Comparison of ENCODE assay signal across 26 mouse cellular contexts in the genomic region with DNA sequence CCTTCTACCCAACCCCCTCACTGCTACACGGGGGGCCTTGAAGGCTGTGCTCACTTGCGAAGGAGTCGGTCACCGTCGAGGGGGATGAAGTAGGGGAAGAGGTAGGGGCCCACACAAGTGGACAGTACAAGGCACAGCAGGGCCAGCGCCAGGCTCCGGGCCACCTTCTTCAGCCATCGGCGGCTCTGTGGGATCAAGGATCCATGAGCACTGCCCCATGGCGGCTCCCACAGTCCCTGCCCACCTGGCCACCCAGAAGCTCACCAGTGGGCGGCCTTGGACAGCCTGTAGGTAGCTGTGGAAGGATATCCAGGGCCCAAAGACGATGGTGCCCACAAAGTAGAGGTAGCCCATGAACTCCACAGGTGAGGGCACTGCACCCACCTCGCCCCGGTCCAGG. TPM values are rescaled to one million over a fixed set of nuclear protein-coding genes. Genes with fewer than 3 reads are reported as not detected.
DNase-seq lines count a peak whose midpoint lies in the region; ATAC-seq and TF ChIP-seq lines count a peak whose summit lies in the region.
"Had no signal": no experiment of that assay in that cellular context is flagged by ENCODE, and none has a peak within 500 bp of the region (broad histone marks: within the 10 kb centered on the region; RNA-seq: fewer than 3 reads in every experiment).

No protein-coding gene starts in this region.

- peak; percentile 22 to 39 for DNase-seq in cerebellum, adult 18-20 months
- DNase-seq in cerebellum, adult 9-11 months: peak; percentile 52
- DNase-seq in cerebellum, postnatal 14 days: no peak
- DNase-seq in layer of hippocampus, adult 2 months (ENCODE audit: low spot score in 2 of 2): no peak
- no peak for DNase-seq in layer of hippocampus, adult 8-10 months (ENCODE audit: low spot score in 2 of 2)
- DNase-seq in forebrain, postnatal 0 days: no peak
- DNase-seq: adrenal gland, adult 8-10 months; adrenal gland, postnatal 25 days; B cell, adult 2 months; gastrocnemius, postnatal 10 days; gastrocnemius, postnatal 36 days; heart, postnatal 36 days; kidney, adult 11 months; kidney, adult 8-10 months had no signal

- H3K9me3 ChIP-seq in forebrain, postnatal 0 days (ENCODE audit: low read length): no peaks in the 10 kb centered on the region
- H3K9me3 ChIP-seq: embryonic facial prominence, embryonic 12.5 days; forebrain, embryonic 12.5 days; forebrain, embryonic 15.5 days; hindbrain, embryonic 13.5 days; intestine, embryonic 15.5 days had no signal

- no peak for ATAC-seq in cerebellum, adult (ENCODE audit: insufficient number of reproducible peaks, low FRiP score, low TSS enrichment)
- no peak for ATAC-seq in forebrain, postnatal 0 days
- ATAC-seq: activated CD4-positive, CD25-positive, alpha-beta regulatory T cell, adult 4 months; forebrain, embryonic 15.5 days; hindbrain, embryonic 16.5 days; intestine, embryonic 15.5 days had no signal

- 88% methylated on average over 14 of the region's 14 CpGs for WGBS in forebrain, postnatal 0 days

- no peaks in the 10 kb centered on the region for H3K27me3 ChIP-seq in forebrain, postnatal 0 days (ENCODE audit: insufficient read depth, low read length)
- H3K27me3 ChIP-seq: embryonic facial prominence, embryonic 12.5 days; forebrain, embryonic 12.5 days; forebrain, embryonic 15.5 days; hindbrain, embryonic 13.5 days; intestine, embryonic 15.5 days had no signal

- no peak overlapping the region for H3K27ac ChIP-seq in layer of hippocampus, adult 2 months
- no peak overlapping the region for H3K27ac ChIP-seq in forebrain, postnatal 0 days (ENCODE audit: low read depth, low read length)
- H3K27ac ChIP-seq: embryonic facial prominence, embryonic 12.5 days; forebrain, embryonic 12.5 days; forebrain, embryonic 15.5 days; hindbrain, embryonic 10.5 days; hindbrain, embryonic 13.5 days; intestine, embryonic 15.5 days had no signal

- no peaks in the 10 kb centered on the region for H3K4me1 ChIP-seq in forebrain, postnatal 0 days (ENCODE audit: insufficient read depth)
- H3K4me1 ChIP-seq: embryonic facial prominence, embryonic 12.5 days; forebrain, embryonic 12.5 days; intestine, embryonic 15.5 days had no signal

- no peak for TF ChIP-seq CTCF in layer of hippocampus, adult 2 months (conservative IDR thresholded peaks at IDR 0.05)
- no peak for TF ChIP-seq CTCF in forebrain, postnatal 0 days (IDR thresholded peaks at IDR 0.05; ENCODE audit: low read depth)

- H3K4me3 ChIP-seq in layer of hippocampus, adult 2 months: peak overlapping the region; percentile 18; the same call in 1 of the 2 replicates
- H3K4me3 ChIP-seq in forebrain, postnatal 0 days (ENCODE audit: low read depth, low read length): no peak overlapping the region
- H3K4me3 ChIP-seq: embryonic facial prominence, embryonic 12.5 days; erythroblast, embryonic 14.5 days; forebrain, embryonic 12.5 days; forebrain, embryonic 15.5 days; hindbrain, embryonic 10.5 days; hindbrain, embryonic 13.5 days; intestine, embryonic 15.5 days had no signal

- no peak overlapping the region for H3K4me2 ChIP-seq in forebrain, postnatal 0 days (ENCODE audit: low read depth)
- H3K4me2 ChIP-seq: embryonic facial prominence, embryonic 12.5 days; forebrain, embryonic 12.5 days; forebrain, embryonic 15.5 days; heart, embryonic 11.5 days; hindbrain, embryonic 13.5 days; intestine, embryonic 15.5 days had no signal

- no peak overlapping the region for H3K9ac ChIP-seq in forebrain, postnatal 0 days
- H3K9ac ChIP-seq: embryonic facial prominence, embryonic 12.5 days; forebrain, embryonic 12.5 days; forebrain, embryonic 15.5 days; hindbrain, embryonic 13.5 days; intestine, embryonic 15.5 days had no signal

- no peaks in the 10 kb centered on the region for H3K36me3 ChIP-seq in forebrain, postnatal 0 days (ENCODE audit: insufficient read depth)
- H3K36me3 ChIP-seq: forebrain, embryonic 15.5 days; intestine, embryonic 15.5 days had no signal

RNA-seq across cellular contexts. Expression of gene Porcn, which starts 3.2 kb away (rescaled TPM):
- 100 to 1,000 TPM; 102 to 113 TPM for total RNA-seq in layer of hippocampus, adult 2 months (2021)
- total RNA-seq in layer of hippocampus, adult 8-10 months (2022): 100 to 1,000 TPM in 1 of 4 experiments, 10 to 100 TPM in 3; 89.7 to 110 (median 95.1) TPM
- total RNA-seq in forebrain, postnatal 0 days (2014; rRNA removed): 37.0 and 45.8 TPM in 2 replicates
- polyA plus RNA-seq in forebrain, postnatal 0 days (2015; fragmentation: Nextera tagmentation; extraction: Ambion mirVana): 39.4 and 46.6 TPM in 2 replicates
- total RNA-seq: granulocyte monocyte progenitor cell, adult 5-6 weeks had no signal

RNA-seq across cellular contexts. Expression of gene Ebp, which starts 9.8 kb away (rescaled TPM):
- total RNA-seq in layer of hippocampus, adult 2 months (2021): 10 to 100 TPM; 28.5 to 32.5 TPM
- 10 to 100 TPM; 27.5 to 38.5 (median 33.2) TPM for total RNA-seq in layer of hippocampus, adult 8-10 months (2022)
- total RNA-seq in forebrain, postnatal 0 days (2014; rRNA removed): 11.3 and 14.3 TPM in 2 replicates
- 20.0 and 23.9 TPM in 2 replicates for polyA plus RNA-seq in forebrain, postnatal 0 days (2015; fragmentation: Nextera tagmentation; extraction: Ambion mirVana)

RNA-seq across cellular contexts. Expression of gene Tbc1d25, which starts 27.1 kb away (rescaled TPM):
- 10 to 100 TPM; 13.5 to 13.6 TPM for total RNA-seq in layer of hippocampus, adult 2 months (2021)
- total RNA-seq in layer of hippocampus, adult 8-10 months (2022): 10 to 100 TPM; 12.4 to 13.5 (median 12.6) TPM
- 16.3 and 19.3 TPM in 2 replicates for total RNA-seq in forebrain, postnatal 0 days (2014; rRNA removed)
- polyA plus RNA-seq in forebrain, postnatal 0 days (2015; fragmentation: Nextera tagmentation; extraction: Ambion mirVana): 19.4 and 22.7 TPM in 2 replicates

RNA-seq across cellular contexts. Expression of gene Ftsj1, which starts 49.1 kb away (rescaled TPM):
- 10 to 100 TPM; 24.2 to 27.0 TPM for total RNA-seq in layer of hippocampus, adult 2 months (2021)
- total RNA-seq in layer of hippocampus, adult 8-10 months (2022): 10 to 100 TPM; 22.0 to 31.7 (median 26.1) TPM
- total RNA-seq in forebrain, postnatal 0 days (2014; rRNA removed): 36.9 and 44.9 TPM in 2 replicates
- polyA plus RNA-seq in forebrain, postnatal 0 days (2015; fragmentation: Nextera tagmentation; extraction: Ambion mirVana): 40.0 and 45.4 TPM in 2 replicates

RNA-seq across cellular contexts. Expression of gene Rbm3, which starts 57.4 kb away (rescaled TPM):
- total RNA-seq in layer of hippocampus, adult 2 months (2021): 100 to 1,000 TPM; 111 to 133 TPM
- 100 to 1,000 TPM; 111 to 215 (median 130) TPM for total RNA-seq in layer of hippocampus, adult 8-10 months (2022)
- total RNA-seq in forebrain, postnatal 0 days (2014; rRNA removed): 581 and 651 TPM in 2 replicates
- 541 and 677 TPM in 2 replicates for polyA plus RNA-seq in forebrain, postnatal 0 days (2015; fragmentation: Nextera tagmentation; extraction: Ambion mirVana)

Comparison
In these comparisons a context has a peak if more than half of its experiments do, and no peak if none do; other contexts are left out.
1. DNase-seq: peak in cerebellum, adult 18-20 months (2 of 2) and cerebellum, adult 9-11 months (single experiment); none in cerebellum, postnatal 14 days (0 of 2), layer of hippocampus, adult 2 months (0 of 2), layer of hippocampus, adult 8-10 months (0 of 2) and forebrain, postnatal 0 days (single experiment).